Mouse (Mus musculus): ENCODE measurements at regions not wholly inside any gene's neighbourhood (a gene's known extent, or its start where the extent isn't known, plus 50 kb on each side); places are given as distances from the start of the nearest gene placed in this dataset.

GRCm38 (mm10) chr16:76678885-76679284, 305.3 kb upstream of the Nrip1 start:
- no peak overlapping the region for H3K4me3 ChIP-seq (ENCODE audit: insufficient read depth, low read depth, low read length)
- H3K27me3 ChIP-seq (replicated peaks; ENCODE audit: control insufficient read depth, insufficient read depth, low read length): no peaks in the 10 kb centered on the region
- no peak for TF ChIP-seq POLR2A (IDR thresholded peaks at IDR 0.05; ENCODE audit: low read depth, low read length)
- TF ChIP-seq CTCF (conservative IDR thresholded peaks at IDR 0.05; ENCODE audit: insufficient read depth, insufficient read length, low read depth, low read length): no peak
- H3K4me1 ChIP-seq (ENCODE audit: control insufficient read depth, insufficient read depth, low read length): peaks cover 7% of the 10 kb centered on the region; the same call in 1 of the 2 replicates
- no peak overlapping the region for H3K27ac ChIP-seq (ENCODE audit: insufficient read depth, low read depth, low read length)
- DNase-seq: no peak
- WGBS: 80% methylated on average over 3 of the region's 3 CpGs
- H3K36me3 ChIP-seq (ENCODE audit: control insufficient read depth, insufficient read depth, low read length): no peaks in the 10 kb centered on the region

GRCm38 (mm10) chr16:76669795-76670194, 296.2 kb upstream of the Nrip1 start:
- Histone ChIP-seq H3K27ac (ENCODE audit: insufficient read depth, low read depth, low read length) (no peak overlapping the region), H3K27me3 (replicated peaks; ENCODE audit: control insufficient read depth, insufficient read depth, low read length) (no peaks in the 10 kb centered on the region), H3K4me3 (ENCODE audit: insufficient read depth, low read depth, low read length) (no peak overlapping the region), H3K36me3 (ENCODE audit: control insufficient read depth, insufficient read depth, low read length) (no peaks in the 10 kb centered on the region), H3K4me1 (ENCODE audit: control insufficient read depth, insufficient read depth, low read length) (no peaks in the 10 kb centered on the region; the same call in 1 of the 2 replicates)
- DNase-seq: no peak
- 96% methylated on average over 4 of the region's 4 CpGs for WGBS
- TF ChIP-seq POLR2A (IDR thresholded peaks at IDR 0.05; ENCODE audit: low read depth, low read length) (no peak), CTCF (conservative IDR thresholded peaks at IDR 0.05; ENCODE audit: insufficient read depth, insufficient read length, low read depth, low read length) (no peak)

GRCm38 (mm10) chr16:76667046-76667445, 293.4 kb upstream of the Nrip1 start:
- peak; percentile 11 for DNase-seq
- Histone ChIP-seq H3K27me3 (replicated peaks; ENCODE audit: control insufficient read depth, insufficient read depth, low read length) (no peaks in the 10 kb centered on the region), H3K4me3 (ENCODE audit: insufficient read depth, low read depth, low read length) (no peak overlapping the region), H3K27ac (ENCODE audit: insufficient read depth, low read depth, low read length) (no peak overlapping the region), H3K4me1 (ENCODE audit: control insufficient read depth, insufficient read depth, low read length) (no peaks in the 10 kb centered on the region; the same call in 1 of the 2 replicates), H3K36me3 (ENCODE audit: control insufficient read depth, insufficient read depth, low read length) (no peaks in the 10 kb centered on the region)
- TF ChIP-seq POLR2A (IDR thresholded peaks at IDR 0.05; ENCODE audit: low read depth, low read length): no peak
- TF ChIP-seq CTCF (conservative IDR thresholded peaks at IDR 0.05; ENCODE audit: insufficient read depth, insufficient read length, low read depth, low read length): no peak
- 47% methylated on average over 3 of the region's 3 CpGs for WGBS

- WGBS: 52% methylated on average over 3 of the region's 3 CpGs
- DNase-seq: no peak
- Histone ChIP-seq H3K27ac (ENCODE audit: insufficient read depth, low read depth, low read length) (no peak overlapping the region), H3K27me3 (replicated peaks; ENCODE audit: control insufficient read depth, insufficient read depth, low read length) (no peaks in the 10 kb centered on the region), H3K4me1 (ENCODE audit: control insufficient read depth, insufficient read depth, low read length) (no peaks in the 10 kb centered on the region), H3K36me3 (ENCODE audit: control insufficient read depth, insufficient read depth, low read length) (no peaks in the 10 kb centered on the region), H3K4me3 (ENCODE audit: insufficient read depth, low read depth, low read length) (no peak overlapping the region)
- TF ChIP-seq POLR2A (IDR thresholded peaks at IDR 0.05; ENCODE audit: low read depth, low read length): no peak
- no peak for TF ChIP-seq CTCF (conservative IDR thresholded peaks at IDR 0.05; ENCODE audit: insufficient read depth, insufficient read length, low read depth, low read length)
Observed at GRCm38 (mm10) chr16:76655106-76655505, 281.5 kb upstream of the Nrip1 start.

DNA sequence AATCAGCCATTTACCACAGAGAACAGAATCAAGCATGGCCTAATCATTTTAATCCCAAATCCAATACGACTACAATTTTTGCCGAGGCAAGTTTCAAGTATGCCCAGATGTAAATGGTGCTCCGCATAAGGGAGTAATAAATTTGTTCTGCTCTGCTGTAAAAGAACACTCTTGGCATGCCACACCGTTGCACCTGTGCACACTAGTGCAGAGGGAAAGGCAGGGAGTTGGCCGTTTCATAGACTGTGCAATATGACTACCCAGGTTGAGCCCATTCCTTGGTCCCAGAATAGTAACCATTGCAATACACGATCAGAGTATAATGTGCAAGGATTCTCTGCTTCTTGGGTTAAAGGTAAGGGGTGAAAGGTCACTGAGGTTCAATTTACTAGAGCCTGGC, 270.7 kb upstream of the Nrip1 start:
- TF ChIP-seq POLR2A (IDR thresholded peaks at IDR 0.05; ENCODE audit: low read depth, low read length) (no peak), CTCF (conservative IDR thresholded peaks at IDR 0.05; ENCODE audit: insufficient read depth, insufficient read length, low read depth, low read length) (no peak)
- H3K36me3 ChIP-seq (ENCODE audit: control insufficient read depth, insufficient read depth, low read length): no peaks in the 10 kb centered on the region
- 85% methylated on average over 6 of the region's 6 CpGs for WGBS
- DNase-seq: no peak
- H3K4me3 ChIP-seq (ENCODE audit: insufficient read depth, low read depth, low read length): no peak overlapping the region
- H3K27ac ChIP-seq (ENCODE audit: insufficient read depth, low read depth, low read length): no peak overlapping the region
- H3K27me3 ChIP-seq (replicated peaks; ENCODE audit: control insufficient read depth, insufficient read depth, low read length): no peaks in the 10 kb centered on the region
- H3K4me1 ChIP-seq (ENCODE audit: control insufficient read depth, insufficient read depth, low read length): no peaks in the 10 kb centered on the region

DNA sequence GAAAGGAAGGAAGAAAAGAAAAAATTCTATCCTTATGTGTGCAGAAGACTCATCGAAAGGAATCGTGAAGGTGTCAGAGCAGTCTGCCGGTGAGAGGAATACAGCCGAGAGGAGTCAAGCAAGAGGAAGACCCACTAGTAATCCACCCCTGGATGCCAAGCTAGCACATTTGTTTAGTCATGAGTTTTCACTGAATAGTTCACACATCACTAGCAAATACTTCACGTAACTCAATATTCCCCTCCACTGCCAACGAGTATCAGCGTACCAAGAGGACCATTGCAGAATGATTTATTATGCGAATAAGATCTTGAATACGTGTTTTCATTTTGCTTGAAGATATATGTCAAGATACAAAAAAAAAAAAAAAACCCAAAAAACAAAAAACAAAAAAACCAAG, 270.2 kb upstream of the Nrip1 start:
- H3K4me1 ChIP-seq (ENCODE audit: control insufficient read depth, insufficient read depth, low read length): no peaks in the 10 kb centered on the region
- H3K36me3 ChIP-seq (ENCODE audit: control insufficient read depth, insufficient read depth, low read length): no peaks in the 10 kb centered on the region
- 86% methylated on average over 9 of the region's 9 CpGs for WGBS
- H3K4me3 ChIP-seq (ENCODE audit: insufficient read depth, low read depth, low read length): no peak overlapping the region
- no peak overlapping the region for H3K27ac ChIP-seq (ENCODE audit: insufficient read depth, low read depth, low read length)
- DNase-seq: no peak
- H3K27me3 ChIP-seq (replicated peaks; ENCODE audit: control insufficient read depth, insufficient read depth, low read length): no peaks in the 10 kb centered on the region
- TF ChIP-seq POLR2A (IDR thresholded peaks at IDR 0.05; ENCODE audit: low read depth, low read length) (no peak), CTCF (conservative IDR thresholded peaks at IDR 0.05; ENCODE audit: insufficient read depth, insufficient read length, low read depth, low read length) (no peak)

GRCm38 (mm10) chr16:76635169-76635568, 261.5 kb upstream of the Nrip1 start:
- no peaks in the 10 kb centered on the region for H3K4me1 ChIP-seq (ENCODE audit: control insufficient read depth, insufficient read depth, low read length)
- TF ChIP-seq POLR2A (IDR thresholded peaks at IDR 0.05; ENCODE audit: low read depth, low read length): no peak
- TF ChIP-seq CTCF (conservative IDR thresholded peaks at IDR 0.05; ENCODE audit: insufficient read depth, insufficient read length, low read depth, low read length): no peak
- WGBS: 84% methylated on average over 9 of the region's 9 CpGs
- no peaks in the 10 kb centered on the region for H3K36me3 ChIP-seq (ENCODE audit: control insufficient read depth, insufficient read depth, low read length)
- no peak overlapping the region for H3K4me3 ChIP-seq (ENCODE audit: insufficient read depth, low read depth, low read length)
- no peak overlapping the region for H3K27ac ChIP-seq (ENCODE audit: insufficient read depth, low read depth, low read length)
- no peaks in the 10 kb centered on the region for H3K27me3 ChIP-seq (replicated peaks; ENCODE audit: control insufficient read depth, insufficient read depth, low read length)
- no peak for DNase-seq

Data from kidney, adult 2 months (tissue).